Mouse (Mus musculus): Measurements from ENCODE around the gene Clec16a.

DNA sequence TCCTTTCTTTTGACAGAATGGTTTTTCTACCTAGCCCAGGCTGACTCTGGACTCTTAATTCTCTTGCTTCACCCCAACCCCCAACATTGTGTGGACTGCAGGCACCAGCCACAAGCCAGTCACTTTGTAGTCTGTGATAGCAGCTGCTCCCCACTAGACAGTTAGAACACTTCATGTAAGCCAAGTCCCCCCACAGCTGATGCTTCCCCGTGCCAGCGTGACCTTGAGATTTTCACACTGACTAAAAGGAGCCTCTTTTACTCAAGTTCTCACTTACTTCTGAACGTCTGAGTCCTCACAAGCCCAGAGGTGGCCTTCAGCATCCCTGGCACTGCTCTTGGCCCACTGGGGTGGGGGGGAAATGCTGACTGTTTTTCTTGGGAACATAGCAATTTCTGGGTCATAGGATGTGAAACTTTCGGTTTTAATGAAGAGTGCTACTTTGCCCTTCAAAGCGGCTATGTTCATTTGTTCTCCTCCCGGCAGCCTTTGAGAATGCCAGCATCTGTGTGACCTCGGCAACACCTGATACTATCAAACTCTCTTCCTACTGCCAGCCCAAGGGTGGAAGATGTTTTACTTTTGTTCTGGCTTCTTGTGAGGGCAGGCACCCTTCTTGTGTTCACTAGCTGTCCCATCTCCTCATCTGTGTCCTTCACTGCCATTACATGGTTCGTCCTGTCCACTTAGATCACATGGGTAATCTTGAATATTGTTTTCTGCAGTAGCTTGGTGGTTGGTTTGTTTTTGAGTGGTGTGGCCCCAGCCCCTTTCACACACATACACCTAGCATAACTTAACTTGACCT lies 138.3 kb downstream of the Clec16a start:
- TF ChIP-seq CTCF (IDR thresholded peaks at IDR 0.05; ENCODE audit: low read depth), result no peak
- TF ChIP-seq EP300 (IDR thresholded peaks at IDR 0.05; ENCODE audit: low read depth), result no peak

All from liver, embryonic 14.5 days (tissue).